In the genomic region with DNA sequence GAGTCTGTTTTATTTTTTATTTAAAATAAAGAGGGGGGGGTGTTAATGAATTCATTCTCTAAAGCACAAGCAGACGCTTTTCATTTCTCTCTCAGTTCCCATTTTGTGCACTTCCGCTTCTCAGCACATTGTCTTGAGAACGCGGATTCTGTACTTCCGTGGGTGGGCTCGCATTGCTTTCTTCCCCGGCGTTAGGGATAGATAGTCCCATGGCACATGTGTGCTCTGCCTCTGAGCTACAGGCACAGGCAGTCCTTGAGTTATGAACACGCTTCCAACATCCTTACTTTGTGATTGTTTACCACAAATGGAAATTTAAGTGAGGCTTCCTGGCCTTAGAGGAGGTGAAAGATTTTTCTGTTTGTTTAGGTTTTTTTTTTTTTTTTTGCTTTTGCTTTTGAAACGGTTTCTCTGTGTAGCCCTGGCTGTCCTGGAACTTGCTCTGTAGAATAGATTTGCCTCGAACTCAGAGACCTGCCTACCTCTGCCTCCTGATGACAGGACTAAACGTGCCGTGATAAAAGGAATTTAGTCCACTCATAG, we compare ENCODE assay signal across 9 mouse cellular contexts. TPM values are rescaled to one million over a fixed set of nuclear protein-coding genes. Genes with fewer than 3 reads are reported as not detected.
DNase-seq lines count a peak whose midpoint lies in the region; ATAC-seq and TF ChIP-seq lines count a peak whose summit lies in the region.
"Had no signal": no experiment of that assay in that cellular context is flagged by ENCODE, and none has a peak within 500 bp of the region (broad histone marks: within the 10 kb centered on the region; RNA-seq: fewer than 3 reads in every experiment).

No protein-coding gene starts in this region.

- H3K36me3 ChIP-seq in kidney, embryonic 16.5 days (ENCODE audit: insufficient read depth, low read length) = no peaks in the 10 kb centered on the region
- no peaks in the 10 kb centered on the region for H3K36me3 ChIP-seq in embryonic facial prominence, embryonic 15.5 days
- no peaks in the 10 kb centered on the region for H3K36me3 ChIP-seq in liver, embryonic 13.5 days
- no peaks in the 10 kb centered on the region for H3K36me3 ChIP-seq in stomach, embryonic 15.5 days
- no peaks in the 10 kb centered on the region for H3K36me3 ChIP-seq in midbrain, postnatal 0 days (ENCODE audit: insufficient read depth, low read length)
- H3K36me3 ChIP-seq: forebrain, embryonic 12.5 days had no signal

- no peak overlapping the region for H3K4me2 ChIP-seq in kidney, embryonic 16.5 days (replicated peaks; ENCODE audit: low read depth, low read length)
- H3K4me2 ChIP-seq in embryonic facial prominence, embryonic 15.5 days (replicated peaks) = peak overlapping the region; percentile 53; the same call in 1 of the 2 replicates
- peak overlapping the region; percentile 58 for H3K4me2 ChIP-seq in liver, embryonic 13.5 days
- H3K4me2 ChIP-seq in stomach, embryonic 15.5 days = peak overlapping the region; percentile 48; the same call in 1 of the 2 replicates
- H3K4me2 ChIP-seq in midbrain, postnatal 0 days (ENCODE audit: low read depth, low read length, poor library complexity, severe bottlenecking) = no peak overlapping the region

- no peak for TF ChIP-seq CTCF in midbrain, postnatal 0 days (IDR thresholded peaks at IDR 0.05)

- 69% methylated on average over 13 of the region's 13 CpGs for WGBS in kidney, embryonic 16.5 days
- 52% methylated on average over 13 of the region's 13 CpGs for WGBS in embryonic facial prominence, embryonic 15.5 days
- WGBS in liver, embryonic 13.5 days (ENCODE audit: insufficient replicate concordance) = 45% methylated on average over 13 of the region's 13 CpGs
- WGBS in stomach, embryonic 15.5 days = 63% methylated on average over 13 of the region's 13 CpGs
- 46% methylated on average over 13 of the region's 13 CpGs for whole genome bisulfite sequencing in midbrain, postnatal 0 days

- no peak overlapping the region for H3K9ac ChIP-seq in kidney, embryonic 16.5 days (replicated peaks; ENCODE audit: low read length)
- H3K9ac ChIP-seq in embryonic facial prominence, embryonic 15.5 days = no peak overlapping the region
- no peak overlapping the region for H3K9ac ChIP-seq in liver, embryonic 13.5 days
- no peak overlapping the region for H3K9ac ChIP-seq in stomach, embryonic 15.5 days
- no peak overlapping the region for H3K9ac ChIP-seq in midbrain, postnatal 0 days (replicated peaks; ENCODE audit: low read length, poor library complexity, severe bottlenecking)
- H3K9ac ChIP-seq: forebrain, embryonic 12.5 days had no signal

- H3K27ac ChIP-seq in kidney, embryonic 16.5 days (ENCODE audit: low read length) = no peak overlapping the region
- H3K27ac ChIP-seq in embryonic facial prominence, embryonic 15.5 days (replicated peaks) = no peak overlapping the region
- H3K27ac ChIP-seq in liver, embryonic 13.5 days = peak overlapping the region; percentile 21; the same call in 1 of the 2 replicates
- H3K27ac ChIP-seq in stomach, embryonic 15.5 days = no peak overlapping the region
- no peak overlapping the region for H3K27ac ChIP-seq in midbrain, postnatal 0 days (ENCODE audit: low read depth, low read length)
- H3K27ac ChIP-seq: forebrain, embryonic 12.5 days had no signal

- no peaks in the 10 kb centered on the region for H3K27me3 ChIP-seq in kidney, embryonic 16.5 days (ENCODE audit: insufficient read depth, low read length)
- H3K27me3 ChIP-seq in embryonic facial prominence, embryonic 15.5 days = no peaks in the 10 kb centered on the region
- H3K27me3 ChIP-seq in liver, embryonic 13.5 days = no peaks in the 10 kb centered on the region
- H3K27me3 ChIP-seq in stomach, embryonic 15.5 days (replicated peaks) = no peaks in the 10 kb centered on the region
- no peaks in the 10 kb centered on the region for H3K27me3 ChIP-seq in midbrain, postnatal 0 days (ENCODE audit: insufficient read depth, low read length)
- H3K27me3 ChIP-seq: forebrain, embryonic 12.5 days had no signal

- no peak overlapping the region for H3K4me3 ChIP-seq in kidney, embryonic 16.5 days (ENCODE audit: low read length)
- no peak overlapping the region for H3K4me3 ChIP-seq in embryonic facial prominence, embryonic 15.5 days (replicated peaks)
- 0 out of 2 replicates have a peak overlapping the region, but pooled peaks have one; percentile 37 for H3K4me3 ChIP-seq in liver, embryonic 13.5 days (replicated peaks)
- H3K4me3 ChIP-seq in stomach, embryonic 15.5 days (replicated peaks) = no peak overlapping the region
- no peak overlapping the region for H3K4me3 ChIP-seq in midbrain, postnatal 0 days (ENCODE audit: low read depth, low read length)
- H3K4me3 ChIP-seq: forebrain, embryonic 12.5 days had no signal

- H3K4me1 ChIP-seq in kidney, embryonic 16.5 days (ENCODE audit: insufficient read depth, low read length) = peaks cover 10% of the 10 kb centered on the region; the same call in 1 of the 2 replicates
- peaks cover 10% of the 10 kb centered on the region for H3K4me1 ChIP-seq in embryonic facial prominence, embryonic 15.5 days
- peaks cover 25% of the 10 kb centered on the region for H3K4me1 ChIP-seq in liver, embryonic 13.5 days (replicated peaks)
- H3K4me1 ChIP-seq in stomach, embryonic 15.5 days = peaks cover 4% of the 10 kb centered on the region
- no peaks in the 10 kb centered on the region for H3K4me1 ChIP-seq in midbrain, postnatal 0 days (ENCODE audit: insufficient read depth, low read length)

- peak; percentile 32 for DNase-seq in kidney, postnatal 14 days
- DNase-seq in liver, embryonic 13.5 days = no peak
- no peak for DNase-seq in embryo, embryonic 11 days
- no peak for DNase-seq in midbrain, postnatal 0 days (ENCODE audit: low spot score)
- DNase-seq in kidney, adult 8-10 months = no peak

- H3K9me3 ChIP-seq in kidney, embryonic 16.5 days (ENCODE audit: low read length) = no peaks in the 10 kb centered on the region
- H3K9me3 ChIP-seq in embryonic facial prominence, embryonic 15.5 days (replicated peaks) = no peaks in the 10 kb centered on the region
- no peaks in the 10 kb centered on the region for H3K9me3 ChIP-seq in liver, embryonic 13.5 days (replicated peaks)
- no peaks in the 10 kb centered on the region for H3K9me3 ChIP-seq in stomach, embryonic 15.5 days
- no peaks in the 10 kb centered on the region for H3K9me3 ChIP-seq in midbrain, postnatal 0 days (ENCODE audit: low read length)
- H3K9me3 ChIP-seq: forebrain, embryonic 12.5 days had no signal

- no peak for ATAC-seq in kidney, embryonic 16.5 days (ENCODE audit: low FRiP score, low TSS enrichment)
- no peak for ATAC-seq in embryonic facial prominence, embryonic 15.5 days (ENCODE audit: insufficient number of reproducible peaks, low FRiP score, low TSS enrichment, low read depth)
- no peak for ATAC-seq in liver, embryonic 13.5 days (ENCODE audit: low read depth)
- ATAC-seq in stomach, embryonic 15.5 days (ENCODE audit: insufficient read depth, low FRiP score, low read depth) = no peak
- no peak for ATAC-seq in midbrain, postnatal 0 days (ENCODE audit: low FRiP score)

RNA-seq across cellular contexts. Expression of a gene that starts 19.3 kb away (rescaled TPM):
- polyA plus RNA-seq in kidney, embryonic 16.5 days (2015; fragmentation: Nextera tagmentation; extraction: Ambion mirVana) = not detected in 2 replicates
- polyA plus RNA-seq in embryonic facial prominence, embryonic 15.5 days (2015; fragmentation: Nextera tagmentation; extraction: Ambion mirVana) = 0.03 TPM in 1 of 2 replicates, not detected in the other
- polyA plus RNA-seq in liver, embryonic 13.5 days (2015; fragmentation: Nextera tagmentation; extraction: Ambion mirVana) = not detected in 2 replicates
- not detected in 2 replicates for polyA plus RNA-seq in stomach, embryonic 15.5 days (2015; fragmentation: Nextera tagmentation; extraction: Ambion mirVana)
- not detected in 2 replicates for total RNA-seq in midbrain, postnatal 0 days (2014; rRNA removed)
- polyA plus RNA-seq in midbrain, postnatal 0 days (2015; fragmentation: Nextera tagmentation; extraction: Ambion mirVana) = not detected in 2 replicates
- polyA plus RNA-seq: forebrain, embryonic 12.5 days had no signal

RNA-seq across cellular contexts. Expression of a gene that starts 22.6 kb away (rescaled TPM):
- polyA plus RNA-seq in kidney, embryonic 16.5 days (2015; fragmentation: Nextera tagmentation; extraction: Ambion mirVana) = 106 and 113 TPM in 2 replicates
- polyA plus RNA-seq in embryonic facial prominence, embryonic 15.5 days (2015; fragmentation: Nextera tagmentation; extraction: Ambion mirVana) = 99.6 and 101 TPM in 2 replicates
- polyA plus RNA-seq in liver, embryonic 13.5 days (2015; fragmentation: Nextera tagmentation; extraction: Ambion mirVana) = 49.7 and 54.6 TPM in 2 replicates
- 79.4 and 86.7 TPM in 2 replicates for polyA plus RNA-seq in stomach, embryonic 15.5 days (2015; fragmentation: Nextera tagmentation; extraction: Ambion mirVana)
- total RNA-seq in midbrain, postnatal 0 days (2014; rRNA removed) = 57.4 and 66.2 TPM in 2 replicates
- 101 and 102 TPM in 2 replicates for polyA plus RNA-seq in midbrain, postnatal 0 days (2015; fragmentation: Nextera tagmentation; extraction: Ambion mirVana)

RNA-seq across cellular contexts. Expression of a gene that starts 28.9 kb away (rescaled TPM):
- 0.21 and 0.55 TPM in 2 replicates for polyA plus RNA-seq in kidney, embryonic 16.5 days (2015; fragmentation: Nextera tagmentation; extraction: Ambion mirVana)
- not detected in 2 replicates for polyA plus RNA-seq in embryonic facial prominence, embryonic 15.5 days (2015; fragmentation: Nextera tagmentation; extraction: Ambion mirVana)
- not detected in 2 replicates for polyA plus RNA-seq in liver, embryonic 13.5 days (2015; fragmentation: Nextera tagmentation; extraction: Ambion mirVana)
- 0.23 TPM in 1 of 2 replicates, not detected in the other for polyA plus RNA-seq in stomach, embryonic 15.5 days (2015; fragmentation: Nextera tagmentation; extraction: Ambion mirVana)
- not detected in 2 replicates for total RNA-seq in midbrain, postnatal 0 days (2014; rRNA removed)
- not detected in 2 replicates for polyA plus RNA-seq in midbrain, postnatal 0 days (2015; fragmentation: Nextera tagmentation; extraction: Ambion mirVana)
- polyA plus RNA-seq: forebrain, embryonic 12.5 days had no signal

RNA-seq across cellular contexts. Expression of a gene that starts 41.8 kb away (rescaled TPM):
- not detected in 2 replicates for polyA plus RNA-seq in kidney, embryonic 16.5 days (2015; fragmentation: Nextera tagmentation; extraction: Ambion mirVana)
- polyA plus RNA-seq in embryonic facial prominence, embryonic 15.5 days (2015; fragmentation: Nextera tagmentation; extraction: Ambion mirVana) = not detected in 2 replicates
- not detected in 2 replicates for polyA plus RNA-seq in liver, embryonic 13.5 days (2015; fragmentation: Nextera tagmentation; extraction: Ambion mirVana)
- polyA plus RNA-seq in stomach, embryonic 15.5 days (2015; fragmentation: Nextera tagmentation; extraction: Ambion mirVana) = not detected in 2 replicates
- total RNA-seq in midbrain, postnatal 0 days (2014; rRNA removed) = not detected in 2 replicates
- polyA plus RNA-seq in midbrain, postnatal 0 days (2015; fragmentation: Nextera tagmentation; extraction: Ambion mirVana) = not detected in 2 replicates
- polyA plus RNA-seq: forebrain, embryonic 12.5 days had no signal

RNA-seq across cellular contexts. Expression of a gene that starts 59.1 kb away (rescaled TPM):
- not detected in 2 replicates for polyA plus RNA-seq in kidney, embryonic 16.5 days (2015; fragmentation: Nextera tagmentation; extraction: Ambion mirVana)
- polyA plus RNA-seq in embryonic facial prominence, embryonic 15.5 days (2015; fragmentation: Nextera tagmentation; extraction: Ambion mirVana) = 0.07 TPM in 1 of 2 replicates, not detected in the other
- not detected in 2 replicates for polyA plus RNA-seq in liver, embryonic 13.5 days (2015; fragmentation: Nextera tagmentation; extraction: Ambion mirVana)
- polyA plus RNA-seq in stomach, embryonic 15.5 days (2015; fragmentation: Nextera tagmentation; extraction: Ambion mirVana) = 0.03 TPM in 1 of 2 replicates, not detected in the other
- total RNA-seq in midbrain, postnatal 0 days (2014; rRNA removed) = not detected in 2 replicates
- not detected in 2 replicates for polyA plus RNA-seq in midbrain, postnatal 0 days (2015; fragmentation: Nextera tagmentation; extraction: Ambion mirVana)

Comparison
In these comparisons a context has a peak if more than half of its experiments do, and no peak if none do; other contexts are left out.
1. H3K4me2 ChIP-seq: peak in embryonic facial prominence, embryonic 15.5 days (single experiment), liver, embryonic 13.5 days (single experiment) and stomach, embryonic 15.5 days (single experiment); none in kidney, embryonic 16.5 days (single experiment) and midbrain, postnatal 0 days (single experiment).